Mouse (Mus musculus) cortical plate, adult 2 months (tissue): Measurements from ENCODE around the gene Zfhx2. TPM values are rescaled to one million over a fixed set of nuclear protein-coding genes. Genes with fewer than 3 reads are reported as not detected.

Source experiments
- H3K27ac ChIP-seq: fragments of 200-500 bp; 2 replicates; pipeline ENCODE4 v1.5.1; 2012; ENCODE audit warnings: low read length, control low read depth, inconsistent platforms; ENCODE audit not compliant: insufficient read depth
- H3K4me1 ChIP-seq: fragments of 200-500 bp; 2 replicates; pipeline ENCODE4 v1.6.1; 2011; ENCODE audit warnings: low read length; ENCODE audit not compliant: control insufficient read depth, insufficient read depth
- H3K4me3 ChIP-seq: fragments of 200-500 bp; 2 replicates; pipeline ENCODE4 v1.5.1; 2011; ENCODE audit warnings: mild to moderate bottlenecking, low read length, control low read depth; ENCODE audit not compliant: insufficient read depth
- CTCF ChIP-seq: fragments of 200-500 bp; IDR thresholded peaks from 2 replicates; pipeline ENCODE4 v1.5.1; 2011; ENCODE audit warnings: mild to moderate bottlenecking, control low read depth, low read length; ENCODE audit not compliant: insufficient read depth; ENCODE audit errors: extremely low read depth
- POLR2A ChIP-seq: fragments of 200-500 bp; IDR thresholded peaks from 2 replicates; pipeline ENCODE4 v1.6.1; 2011; ENCODE audit warnings: mild to moderate bottlenecking, low read length, control low read depth; ENCODE audit not compliant: insufficient read depth; ENCODE audit errors: extremely low read depth
- polyA plus RNA-seq: library from polyadenylated mRNA; depleted of rRNA; stranded (reverse); fragments of >200 nt; gene quantifications from 2 replicates; pipeline ENCODE4 v1.2.3, GENCODE M21; 2012

Zfhx2 gene
- polyA plus RNA-seq, 1 experiment, result 13.0 TPM

- Histone ChIP-seq H3K4me1 (peaks cover 2% of the 10 kb centered on the region; the same call in 1 of the 2 replicates), H3K4me3 (no peak overlapping the region), H3K27ac (0 out of 2 replicates have a peak overlapping the region, but pooled peaks have one; percentile 4)
- TF ChIP-seq CTCF, result no peak
- TF ChIP-seq POLR2A, result no peak
Measured at GRCm38 (mm10) chr14:55065391-55065790, 26.7 kb downstream of the Zfhx2 start.

GRCm38 (mm10) chr14:55064481-55065370, 27.4 kb downstream of the Zfhx2 start:
- Histone ChIP-seq H3K4me1 (peaks cover 3% of the 10 kb centered on the region; the same call in 1 of the 2 replicates), H3K4me3 (no peak overlapping the region), H3K27ac (peak overlapping the region; percentile 4)
- TF ChIP-seq CTCF (no peak), POLR2A (no peak)

GRCm38 (mm10) chr14:55063581-55064381, 28.3 kb downstream of the Zfhx2 start:
- peaks cover 3% of the 10 kb centered on the region; the same call in 1 of the 2 replicates for H3K4me1 ChIP-seq
- H3K4me3 ChIP-seq, result no peak overlapping the region
- no peak for TF ChIP-seq CTCF
- no peak for TF ChIP-seq POLR2A
- H3K27ac ChIP-seq, result no peak overlapping the region

- Histone ChIP-seq H3K4me3 (no peak overlapping the region), H3K4me1 (peaks cover 3% of the 10 kb centered on the region; the same call in 1 of the 2 replicates), H3K27ac (0 out of 2 replicates have a peak overlapping the region, but pooled peaks have one; percentile 31)
- TF ChIP-seq POLR2A, result no peak
- no peak for TF ChIP-seq CTCF
Measured at GRCm38 (mm10) chr14:55063117-55063516, 29.0 kb downstream of the Zfhx2 start.

- no peak overlapping the region for H3K4me3 ChIP-seq
- no peak for TF ChIP-seq POLR2A
- TF ChIP-seq CTCF, result no peak
- H3K4me1 ChIP-seq, result peaks cover 3% of the 10 kb centered on the region; the same call in 1 of the 2 replicates
- H3K27ac ChIP-seq, result no peak overlapping the region
Measured at GRCm38 (mm10) chr14:55062626-55063025, 29.5 kb downstream of the Zfhx2 start.

GRCm38 (mm10) chr14:55061845-55062244, 30.3 kb downstream of the Zfhx2 start:
- Histone ChIP-seq H3K4me1 (peaks cover 3% of the 10 kb centered on the region; the same call in 1 of the 2 replicates), H3K27ac (no peak overlapping the region), H3K4me3 (no peak overlapping the region)
- TF ChIP-seq CTCF, result no peak
- no peak; the same call in 1 of the 2 replicates for TF ChIP-seq POLR2A

- TF ChIP-seq POLR2A (no peak), CTCF (no peak)
- H3K4me3 ChIP-seq, result no peak overlapping the region
- H3K4me1 ChIP-seq, result peaks cover 3% of the 10 kb centered on the region; the same call in 1 of the 2 replicates
- H3K27ac ChIP-seq, result no peak overlapping the region
Measured at GRCm38 (mm10) chr14:55059931-55060330, 32.2 kb downstream of the Zfhx2 start.

- TF ChIP-seq POLR2A (no peak), CTCF (no peak)
- H3K27ac ChIP-seq, result no peak overlapping the region
- H3K4me1 ChIP-seq, result peaks cover 6% of the 10 kb centered on the region; the same call in 1 of the 2 replicates
- no peak overlapping the region for H3K4me3 ChIP-seq
Measured at GRCm38 (mm10) chr14:55059009-55059408, 33.1 kb downstream of the Zfhx2 start.

GRCm38 (mm10) chr14:55055167-55055834, 36.8 kb downstream of the Zfhx2 start:
- no peak for TF ChIP-seq POLR2A
- 0 out of 2 replicates have a peak, but pooled peaks have one; percentile 16 for TF ChIP-seq CTCF
- H3K4me3 ChIP-seq, result peak overlapping the region; percentile 43; the same call in 1 of the 2 replicates
- peak overlapping the region; percentile 95 for H3K27ac ChIP-seq
- H3K4me1 ChIP-seq, result peaks cover 9% of the 10 kb centered on the region
